Mouse (Mus musculus): ENCODE data around the gene Med11. TPM values are rescaled to one million over a fixed set of nuclear protein-coding genes. Genes with fewer than 3 reads are reported as not detected.
"Not testable (repeated sequence)": the region's sequence is repeated elsewhere in the genome, so short reads cannot be mapped to it uniquely, and the experiment has no call there.

The Med11 gene
- polyA plus RNA-seq, 1 experiment from 2014 or later: 40.2 TPM

- no peak overlapping the region for H3K4me2 ChIP-seq (replicated peaks)
- H3K9me3 ChIP-seq: no peaks in the 10 kb centered on the region
- peaks cover 19% of the 10 kb centered on the region for H3K4me1 ChIP-seq
- H3K4me3 ChIP-seq: no peak overlapping the region
- H3K27me3 ChIP-seq: no peaks in the 10 kb centered on the region
- no peak for ATAC-seq (replicated peaks)
- H3K36me3 ChIP-seq: peaks cover 3% of the 10 kb centered on the region; the same call in 1 of the 2 replicates
- no peak overlapping the region for H3K9ac ChIP-seq (replicated peaks)
- no peak overlapping the region for H3K27ac ChIP-seq (replicated peaks)
- WGBS: 86% methylated on average over 2 of the region's 2 CpGs
Measured at GRCm38 (mm10) chr11:70450926-70451325, 793 bp upstream of the Med11 start.

GRCm38 (mm10) chr11:70453261-70454044, 1.7 kb downstream of the Med11 start:
- ATAC-seq (replicated peaks): no peak
- Histone ChIP-seq H3K9ac (replicated peaks) (no peak overlapping the region), H3K4me3 (no peak overlapping the region), H3K36me3 (peaks cover 3% of the 10 kb centered on the region; the same call in 1 of the 2 replicates), H3K27me3 (peaks cover 1% of the 10 kb centered on the region), H3K9me3 (no peaks in the 10 kb centered on the region), H3K27ac (replicated peaks) (no peak overlapping the region), H3K4me1 (peaks cover 19% of the 10 kb centered on the region), H3K4me2 (replicated peaks) (peak overlapping the region; percentile 55)
- 95% methylated on average over 9 of the region's 9 CpGs for WGBS

- no peaks in the 10 kb centered on the region for H3K9me3 ChIP-seq
- no peaks in the 10 kb centered on the region for H3K36me3 ChIP-seq
- H3K4me1 ChIP-seq: peaks cover 10% of the 10 kb centered on the region
- peak within 1 kb of the TSS; percentile 74 for H3K4me2 ChIP-seq (replicated peaks)
- peak within 1 kb of the TSS; percentile 40 for H3K4me3 ChIP-seq
- 19% methylated on average over 32 of the region's 32 CpGs for WGBS
- peak within 1 kb of the TSS; percentile 36 for H3K9ac ChIP-seq (replicated peaks)
- ATAC-seq (replicated peaks): no peak
- H3K27ac ChIP-seq (replicated peaks): no peak within 1 kb of the TSS
- H3K27me3 ChIP-seq: peaks cover 30% of the 10 kb centered on the region
Measured at GRCm38 (mm10) chr11:70458688-70459600, 7.2 kb downstream of the Med11 start, which contains the start of gene Zmynd15. TSS of gene Zmynd15 (plus strand) at chr11:70459433.

GRCm38 (mm10) chr11:70459601-70460101, 7.9 kb downstream of the Med11 start, which contains the start of gene Cxcl16:
TSS of gene Cxcl16 (minus strand) at chr11:70459984.
- Histone ChIP-seq H3K27me3 (peaks cover 35% of the 10 kb centered on the region), H3K9me3 (no peaks in the 10 kb centered on the region), H3K9ac (replicated peaks) (peak within 1 kb of the TSS; percentile 36), H3K36me3 (no peaks in the 10 kb centered on the region), H3K27ac (replicated peaks) (no peak within 1 kb of the TSS), H3K4me1 (peaks cover 10% of the 10 kb centered on the region), H3K4me2 (replicated peaks) (peak within 1 kb of the TSS; percentile 74), H3K4me3 (peak within 1 kb of the TSS; percentile 40)
- 5% methylated on average over 30 of the region's 30 CpGs for WGBS
- ATAC-seq (replicated peaks): no peak

GRCm38 (mm10) chr11:70463970-70464369, 12.3 kb downstream of the Med11 start:
- H3K27me3 ChIP-seq: peaks cover 29% of the 10 kb centered on the region

DNA sequence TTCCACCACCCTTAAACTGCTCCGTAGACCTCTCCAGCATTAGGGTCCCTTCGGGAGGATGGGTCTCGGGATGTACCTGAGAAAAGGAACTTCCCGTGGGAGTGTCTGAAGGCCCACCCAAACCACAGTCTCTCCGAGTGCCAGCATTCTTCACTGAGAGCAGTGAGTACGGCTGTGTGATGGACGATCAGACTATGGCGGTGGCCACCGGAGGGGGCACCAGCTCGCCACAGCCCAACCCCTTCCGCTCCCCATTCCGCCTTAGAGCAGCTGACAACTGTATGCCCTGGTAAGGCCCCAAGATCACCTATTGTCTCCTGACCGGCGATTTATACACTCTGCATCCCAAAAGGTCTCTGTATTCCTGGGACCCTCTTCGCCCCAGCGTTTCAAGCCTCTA, 13.5 kb downstream of the Med11 start:
- 23% methylated on average over 16 of the region's 16 CpGs for WGBS
- H3K4me1 ChIP-seq: peaks cover 11% of the 10 kb centered on the region
- H3K36me3 ChIP-seq: no peaks in the 10 kb centered on the region
- H3K9ac ChIP-seq (replicated peaks): no peak overlapping the region
- no peak for ATAC-seq (replicated peaks)
- H3K27me3 ChIP-seq: peaks cover 19% of the 10 kb centered on the region
- H3K4me3 ChIP-seq: no peak overlapping the region
- no peaks in the 10 kb centered on the region for H3K9me3 ChIP-seq
- H3K27ac ChIP-seq (replicated peaks): no peak overlapping the region
- peak overlapping the region; percentile 46 for H3K4me2 ChIP-seq (replicated peaks)

More at GRCm38 (mm10) chr11:70463970-70464369, 12.3 kb downstream of the Med11 start:
- Histone ChIP-seq H3K9ac (replicated peaks) (no peak overlapping the region), H3K9me3 (no peaks in the 10 kb centered on the region), H3K36me3 (no peaks in the 10 kb centered on the region), H3K27ac (replicated peaks) (no peak overlapping the region), H3K4me3 (no peak overlapping the region), H3K4me1 (peaks cover 18% of the 10 kb centered on the region), H3K4me2 (replicated peaks) (no peak overlapping the region)
- ATAC-seq (replicated peaks): no peak
- WGBS: 80% methylated on average over 5 of the region's 5 CpGs

- Histone ChIP-seq H3K27ac (replicated peaks) (no peak overlapping the region), H3K36me3 (no peaks in the 10 kb centered on the region), H3K4me3 (peak overlapping the region; percentile 26), H3K9ac (replicated peaks) (peak overlapping the region; percentile 28; the same call in 1 of the 2 replicates), H3K9me3 (no peaks in the 10 kb centered on the region), H3K4me1 (peaks cover 11% of the 10 kb centered on the region), H3K4me2 (replicated peaks) (peak overlapping the region; percentile 46), H3K27me3 (peaks cover 13% of the 10 kb centered on the region)
- 8% methylated on average over 23 of the region's 23 CpGs for WGBS
- ATAC-seq (replicated peaks): no peak
Measured at GRCm38 (mm10) chr11:70465824-70466223, 14.1 kb downstream of the Med11 start.

- Histone ChIP-seq H3K4me3 (no peak overlapping the region), H3K9ac (replicated peaks) (no peak overlapping the region), H3K27ac (replicated peaks) (no peak overlapping the region), H3K36me3 (no peaks in the 10 kb centered on the region), H3K9me3 (no peaks in the 10 kb centered on the region), H3K4me2 (replicated peaks) (no peak overlapping the region), H3K4me1 (peaks cover 11% of the 10 kb centered on the region), H3K27me3 (0 out of 2 replicates have a peak, but pooled peaks cover 7% of the 10 kb centered on the region)
- 83% methylated on average over 5 of the region's 5 CpGs for WGBS
- no peak for ATAC-seq (replicated peaks)
Measured at GRCm38 (mm10) chr11:70467902-70468619, 16.3 kb downstream of the Med11 start.

GRCm38 (mm10) chr11:70469764-70470163, 18.0 kb downstream of the Med11 start:
- Histone ChIP-seq H3K27me3 (no peaks in the 10 kb centered on the region), H3K4me3 (no peak overlapping the region), H3K9ac (replicated peaks) (no peak overlapping the region), H3K4me2 (replicated peaks) (no peak overlapping the region), H3K27ac (replicated peaks) (no peak overlapping the region), H3K9me3 (no peaks in the 10 kb centered on the region), H3K36me3 (no peaks in the 10 kb centered on the region), H3K4me1 (peaks cover 11% of the 10 kb centered on the region)
- ATAC-seq (replicated peaks): no peak
- WGBS: 89% methylated on average over 3 of the region's 3 CpGs

DNA sequence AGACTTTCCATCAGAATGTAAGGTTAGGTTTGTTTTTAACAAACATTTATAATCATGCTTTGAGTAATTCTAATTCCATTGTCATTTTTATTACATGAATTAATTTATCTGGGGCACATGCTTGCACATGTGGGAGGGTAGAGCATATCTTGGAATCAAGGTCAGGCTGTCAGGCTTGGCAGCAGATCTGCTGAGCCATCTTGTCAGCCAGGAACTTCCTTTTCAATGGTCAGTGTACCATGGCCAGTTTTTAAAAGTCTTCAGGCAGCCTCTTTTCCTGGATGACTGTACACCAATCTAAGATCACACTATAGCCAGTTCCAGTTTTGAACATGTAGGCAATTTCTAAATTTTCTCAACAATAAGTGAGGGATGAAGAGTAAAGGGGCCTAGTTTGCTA, 21.0 kb downstream of the Med11 start:
- H3K27ac ChIP-seq (replicated peaks): no peak overlapping the region
- H3K4me1 ChIP-seq: no peaks in the 10 kb centered on the region
- no peak overlapping the region for H3K4me2 ChIP-seq (replicated peaks)
- no peaks in the 10 kb centered on the region for H3K9me3 ChIP-seq
- no peaks in the 10 kb centered on the region for H3K36me3 ChIP-seq
- no peaks in the 10 kb centered on the region for H3K27me3 ChIP-seq
- H3K4me3 ChIP-seq: no peak overlapping the region
- no peak overlapping the region for H3K9ac ChIP-seq (replicated peaks)
- ATAC-seq (replicated peaks): no peak

GRCm38 (mm10) chr11:70473291-70473690, 21.6 kb downstream of the Med11 start:
- ATAC-seq (replicated peaks); H3K4me1 ChIP-seq; H3K27ac ChIP-seq (replicated peaks); H3K27me3 ChIP-seq; H3K9ac ChIP-seq (replicated peaks); H3K9me3 ChIP-seq; H3K36me3 ChIP-seq; H3K4me2 ChIP-seq (replicated peaks); H3K4me3 ChIP-seq: not testable (repeated sequence)
- WGBS: 93% methylated on average over 5 of the region's 5 CpGs
